Mouse (Mus musculus): ENCODE measurements at regions not wholly inside any gene's neighbourhood (a gene's known extent, or its start where the extent isn't known, plus 50 kb on each side); places are given as distances from the start of the nearest gene placed in this dataset.
A peak's percentile ranks its signal among the peaks of the same experiment; 100 is the strongest.

- 0 out of 2 replicates have a peak, but pooled peaks have one; percentile 7 for TF ChIP-seq CTCF (IDR thresholded peaks at IDR 0.05)
- TF ChIP-seq EP300 (IDR thresholded peaks at IDR 0.05): no peak
These were observed 359.9 kb upstream of the Hs6st1 start for GRCm38 (mm10) chr1:35708176-35708788.
